Mouse (Mus musculus): ENCODE measurements around the gene Focad.

- TF ChIP-seq CTCF (IDR thresholded peaks at IDR 0.05; ENCODE audit: borderline replicate concordance, control insufficient read depth, extremely low read depth, insufficient read depth, low read length, poor library complexity): no peak
- TF ChIP-seq POLR2A (IDR thresholded peaks at IDR 0.05; ENCODE audit: control insufficient read depth, extremely low read depth, insufficient read depth, low read length, poor library complexity): no peak
These were observed 106.6 kb downstream of the Focad start for GRCm38 (mm10) chr4:88201047-88201446.
